Mouse (Mus musculus) activated CD4-positive, CD25-positive, alpha-beta regulatory T cell, adult 4 months (primary cell): Measurements from ENCODE around the gene Rasl12. TPM values are rescaled to one million over a fixed set of nuclear protein-coding genes. Genes with fewer than 3 reads are reported as not detected.

ENCODE experiments used
- ATAC-seq: one replicate; pipeline ENCODE4 v1.8.0; 2017
- polyA plus RNA-seq, 2 experiments: library from polyadenylated mRNA; unstranded; fragments of 100-300 nt; shearing (Covaris generic); gene quantifications; one replicate each; pipeline ENCODE4 v1.2.1; 2017

Gene Rasl12
- polyA plus RNA-seq, 2 experiments from 2014 or later: 0.19 TPM; not detected in 1

DNA sequence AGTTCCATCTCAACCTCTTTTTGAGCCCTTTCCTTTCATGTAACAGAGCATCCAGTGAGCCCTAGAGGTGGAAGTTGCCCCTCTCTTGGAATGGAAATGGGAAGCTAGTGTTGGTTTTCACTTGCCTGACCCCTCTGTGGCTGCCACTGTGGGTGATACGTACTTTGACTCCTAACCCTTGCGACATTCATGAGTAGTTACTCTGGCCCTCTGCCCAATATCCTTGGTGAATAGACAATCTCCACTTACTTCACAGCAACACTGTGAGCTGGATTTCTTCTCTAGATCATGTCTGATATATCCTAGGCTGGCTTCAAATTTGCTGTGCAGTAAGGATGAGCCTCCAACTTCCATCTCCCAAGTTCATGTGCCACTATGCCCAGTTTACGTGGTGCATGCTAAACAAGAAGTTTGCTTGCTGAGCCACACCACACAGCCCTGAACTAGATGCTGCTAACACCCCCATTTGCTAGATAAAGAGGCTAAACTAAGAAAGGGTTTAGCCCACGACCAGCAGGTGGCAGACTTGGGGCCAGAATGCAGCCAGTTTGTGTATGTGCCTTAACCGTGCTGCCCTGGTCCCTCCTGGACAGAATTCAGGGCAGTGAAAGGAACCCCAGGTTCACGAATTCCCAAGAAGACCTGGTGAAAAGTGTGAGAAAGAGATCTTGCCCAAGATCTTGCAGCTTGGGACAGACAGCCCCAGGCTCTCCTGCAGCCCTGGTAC is 5.5 kb upstream of the Rasl12 start:
- ATAC-seq: no peak

- ATAC-seq: no peak
Observed at GRCm38 (mm10) chr9:65393606-65394005, 4.7 kb upstream of the Rasl12 start.

DNA sequence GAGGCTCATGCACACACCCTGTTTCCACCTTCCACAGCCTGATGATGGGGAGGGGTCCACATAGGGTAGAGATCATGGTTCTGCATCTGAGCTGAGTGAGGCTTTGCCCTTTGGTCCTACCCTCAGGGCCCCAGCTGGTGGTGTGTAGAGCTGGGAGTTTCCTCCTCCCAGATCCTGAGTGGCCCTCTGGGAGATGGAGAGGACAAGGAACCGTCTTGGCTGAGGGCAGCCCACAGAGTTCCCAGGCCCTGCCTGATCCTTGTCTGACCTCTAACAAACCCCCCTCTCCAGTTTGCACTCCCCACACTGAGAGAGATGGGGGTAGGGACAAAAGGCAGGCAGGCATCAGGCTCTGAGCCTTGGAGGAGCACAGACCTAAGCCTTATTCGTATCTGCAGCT is 3.9 kb upstream of the Rasl12 start:
- ATAC-seq: no peak

GRCm38 (mm10) chr9:65399934-65400333 is 1.6 kb downstream of the Rasl12 start:
- ATAC-seq: no peak

- no peak for ATAC-seq
Observed at GRCm38 (mm10) chr9:65404331-65405183, 6.3 kb downstream of the Rasl12 start.

GRCm38 (mm10) chr9:65405184-65405449 is 6.8 kb downstream of the Rasl12 start:
- no peak for ATAC-seq

DNA sequence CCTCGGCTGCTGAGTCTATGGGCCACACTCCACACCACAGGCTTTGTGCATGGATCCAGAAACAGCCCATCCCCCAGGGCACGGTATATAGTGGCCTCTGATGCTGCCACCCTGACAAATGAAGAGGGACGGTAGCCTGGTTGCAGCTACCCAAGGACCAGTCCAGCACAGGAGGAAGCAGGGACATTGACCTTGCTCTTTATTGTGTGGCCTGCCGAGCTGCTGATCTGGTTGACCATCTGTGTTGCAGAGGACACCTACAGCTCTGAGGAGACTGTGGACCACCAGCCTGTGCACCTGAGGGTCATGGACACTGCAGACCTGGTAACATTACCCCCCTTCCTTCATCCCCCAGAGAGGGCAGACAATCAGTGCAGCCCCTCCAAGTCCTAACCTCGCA is 9.0 kb downstream of the Rasl12 start:
- no peak for ATAC-seq

DNA sequence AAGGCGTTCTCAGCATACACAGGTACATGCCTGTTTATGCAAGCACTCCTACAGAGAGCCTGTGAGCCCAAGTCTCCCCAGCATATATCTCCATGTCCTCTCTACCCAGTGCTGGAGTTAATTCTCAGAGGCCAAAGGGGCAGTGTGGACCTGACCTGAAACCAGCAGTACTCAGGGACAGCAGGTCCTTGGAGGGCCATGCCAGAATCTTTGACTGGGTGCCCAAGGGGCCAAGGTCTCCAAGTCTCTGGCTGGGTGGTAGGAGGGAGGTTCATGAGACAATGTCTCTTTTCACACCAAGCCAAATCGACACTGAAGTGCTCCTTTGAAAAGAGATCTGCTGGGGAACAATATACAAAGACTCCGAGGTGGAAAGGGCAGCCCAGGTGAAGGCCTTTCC is 9.6 kb downstream of the Rasl12 start:
- no peak for ATAC-seq

- no peak for ATAC-seq
Observed at GRCm38 (mm10) chr9:65408871-65409295, 10.6 kb downstream of the Rasl12 start.

DNA sequence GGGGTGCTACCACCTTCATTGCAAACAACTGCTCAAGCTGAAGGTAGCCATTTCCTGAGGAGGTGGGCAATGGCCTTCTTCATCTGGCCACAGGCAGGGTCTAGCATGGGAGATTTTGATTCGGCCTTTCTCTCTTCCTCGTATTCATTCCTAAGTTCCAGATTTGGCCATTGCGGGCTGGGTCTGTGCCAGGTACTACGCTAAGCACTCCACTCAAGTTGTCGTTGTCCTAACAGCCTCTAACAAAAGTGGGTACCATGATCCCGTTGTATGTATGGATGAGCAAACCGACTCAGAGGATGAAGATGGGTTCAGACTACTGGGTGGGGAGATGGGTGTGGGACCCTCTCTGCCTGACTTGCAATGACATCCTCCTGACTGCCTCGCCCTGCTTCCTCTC is 12.1 kb downstream of the Rasl12 start:
- ATAC-seq: no peak

- no peak for ATAC-seq
Observed at GRCm38 (mm10) chr9:65411326-65411725, 13.0 kb downstream of the Rasl12 start.

DNA sequence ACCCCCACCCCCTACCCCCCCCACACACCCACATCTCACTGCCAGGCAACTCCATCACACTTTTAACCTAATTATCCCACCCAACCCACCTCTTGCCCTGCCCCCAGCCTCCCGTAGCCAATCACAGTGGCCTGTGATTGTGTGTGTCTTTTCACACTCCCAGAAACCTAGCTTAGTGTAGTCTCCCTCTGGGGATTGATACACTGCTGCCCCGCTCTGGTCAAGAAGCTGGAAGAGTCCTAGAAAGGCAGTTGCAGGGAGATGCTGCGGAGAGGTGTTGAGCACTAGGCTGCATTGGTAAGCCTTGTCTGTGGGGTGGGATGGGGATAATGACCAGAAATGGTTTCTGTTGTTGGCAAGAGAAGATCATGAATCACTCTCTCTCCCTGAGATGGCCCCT is 19.4 kb downstream of the Rasl12 start:
- no peak for ATAC-seq

DNA sequence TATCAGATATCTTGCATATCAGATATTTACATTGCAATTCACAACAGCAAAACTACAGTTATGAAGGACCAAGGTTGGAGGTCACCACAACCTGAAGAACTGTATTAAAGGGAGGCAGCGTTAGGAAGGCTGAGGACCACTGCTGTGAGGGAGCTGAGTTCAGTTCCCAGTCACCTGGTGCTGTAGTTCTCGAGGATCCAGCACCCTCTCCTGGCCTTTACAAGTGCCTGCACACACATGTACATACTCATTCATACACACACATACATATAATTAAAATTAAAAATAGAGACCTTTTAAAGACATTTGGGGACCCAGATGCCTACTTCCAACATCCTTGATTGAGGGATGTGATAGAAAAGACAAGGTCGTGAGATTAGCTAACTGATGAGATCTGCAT is 21.3 kb downstream of the Rasl12 start:
- no peak for ATAC-seq

DNA sequence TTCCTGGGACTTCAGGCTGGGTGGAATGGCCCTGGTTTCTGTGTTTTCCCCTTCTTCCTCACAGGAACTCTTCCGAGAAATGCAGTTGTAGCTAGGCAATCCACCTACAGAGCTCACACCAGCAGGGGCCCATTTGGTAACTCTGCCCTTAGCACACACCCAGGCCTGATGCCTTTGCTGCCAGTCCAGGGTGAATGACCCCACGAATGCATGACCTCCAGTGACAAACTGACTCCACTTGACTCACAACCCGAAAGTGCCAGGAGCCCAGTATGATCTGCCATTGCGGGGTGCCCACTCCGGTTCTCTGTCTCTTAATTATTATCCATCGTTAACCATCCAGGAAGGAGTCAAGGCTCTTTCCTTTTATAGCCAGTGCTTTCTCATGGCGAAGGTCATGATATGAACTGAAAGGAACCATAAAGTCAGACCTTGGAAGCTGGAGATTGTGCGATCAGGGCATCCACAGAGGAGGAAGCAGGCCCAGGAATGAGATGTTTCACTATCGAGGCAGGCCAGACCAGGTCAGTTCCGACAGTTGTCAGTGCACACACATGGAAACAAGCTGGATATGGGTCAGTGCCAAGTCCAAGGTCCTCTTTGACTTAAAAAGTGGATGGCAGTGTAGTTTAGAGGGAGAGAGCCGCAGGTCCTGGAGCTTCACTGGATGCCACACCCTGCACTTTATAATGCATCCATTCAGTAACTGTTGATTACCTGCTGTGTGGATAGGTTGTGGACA is 24.6 kb downstream of the Rasl12 start, which contains the start of gene Slc51b:
TSS of gene Slc51b (minus strand) at position 196 of the 742 bp plus-strand sequence.
- ATAC-seq: no peak

DNA sequence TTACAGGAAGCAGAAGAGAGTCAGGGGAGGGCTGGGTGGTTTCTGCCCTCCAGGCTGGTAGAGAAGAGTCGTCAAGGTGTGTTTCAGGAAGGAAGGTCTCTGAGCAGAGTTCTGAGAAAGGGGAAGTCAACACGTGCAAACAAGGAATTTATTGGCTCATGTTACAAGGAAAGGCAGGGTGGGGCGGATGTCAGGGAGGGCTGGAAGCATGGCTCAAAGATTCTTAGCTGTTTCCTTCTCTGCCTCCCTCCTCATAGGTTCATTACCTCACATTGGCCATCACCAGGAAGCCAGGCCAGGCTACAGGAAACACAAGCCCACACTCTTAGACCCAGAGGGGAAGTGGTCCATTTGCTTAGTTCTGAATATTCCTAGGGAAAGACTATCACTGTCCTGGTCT is 26.1 kb downstream of the Rasl12 start:
- ATAC-seq: no peak

- ATAC-seq: no peak
Observed at GRCm38 (mm10) chr9:65427511-65427910, 29.2 kb downstream of the Rasl12 start.

DNA sequence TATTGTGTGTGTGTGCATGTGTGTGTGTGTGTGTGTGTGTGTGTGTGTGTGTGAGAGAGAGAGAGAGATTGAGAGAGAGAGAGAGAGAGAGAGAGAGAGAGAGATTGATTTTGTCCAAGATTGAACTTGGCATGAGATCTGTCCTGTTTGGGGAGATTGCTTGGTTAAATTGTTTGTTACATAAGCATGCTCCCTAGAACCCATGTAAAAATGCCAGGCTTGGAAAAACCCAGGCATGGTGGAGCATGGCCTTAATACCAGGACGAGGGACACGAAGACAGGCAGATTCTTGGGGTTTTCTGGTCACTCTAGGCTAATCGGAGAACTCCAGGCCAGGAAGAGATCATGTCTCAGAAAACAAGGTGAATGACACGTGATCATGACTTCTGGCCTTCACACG is 29.7 kb downstream of the Rasl12 start:
- ATAC-seq: no peak

DNA sequence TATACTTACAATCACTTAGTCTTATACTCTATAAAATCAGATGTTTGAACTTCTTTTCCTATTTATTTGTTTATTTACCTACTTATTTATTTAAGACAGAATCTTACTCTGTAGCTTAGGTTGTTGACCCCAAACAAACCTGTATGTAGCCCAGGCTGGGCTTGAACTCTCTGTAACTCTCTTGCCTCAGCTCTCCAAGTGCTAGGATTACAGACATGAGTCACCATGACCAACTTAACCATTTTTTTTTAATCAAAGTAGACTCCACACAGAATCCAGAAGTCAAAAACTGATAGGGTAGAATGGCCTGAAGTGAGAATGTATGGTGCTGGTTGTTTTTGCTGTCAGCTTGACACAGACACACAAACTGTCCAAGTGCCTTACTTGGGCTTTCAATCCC is 32.1 kb downstream of the Rasl12 start:
- ATAC-seq: no peak

GRCm38 (mm10) chr9:65430921-65431320 is 32.6 kb downstream of the Rasl12 start:
- no peak for ATAC-seq

- no peak for ATAC-seq
Observed at GRCm38 (mm10) chr9:65432236-65432635, 33.9 kb downstream of the Rasl12 start.

- ATAC-seq: no peak
Observed at GRCm38 (mm10) chr9:65434140-65434539, 35.8 kb downstream of the Rasl12 start.

GRCm38 (mm10) chr9:65435211-65435610 is 36.9 kb downstream of the Rasl12 start:
- no peak for ATAC-seq

DNA sequence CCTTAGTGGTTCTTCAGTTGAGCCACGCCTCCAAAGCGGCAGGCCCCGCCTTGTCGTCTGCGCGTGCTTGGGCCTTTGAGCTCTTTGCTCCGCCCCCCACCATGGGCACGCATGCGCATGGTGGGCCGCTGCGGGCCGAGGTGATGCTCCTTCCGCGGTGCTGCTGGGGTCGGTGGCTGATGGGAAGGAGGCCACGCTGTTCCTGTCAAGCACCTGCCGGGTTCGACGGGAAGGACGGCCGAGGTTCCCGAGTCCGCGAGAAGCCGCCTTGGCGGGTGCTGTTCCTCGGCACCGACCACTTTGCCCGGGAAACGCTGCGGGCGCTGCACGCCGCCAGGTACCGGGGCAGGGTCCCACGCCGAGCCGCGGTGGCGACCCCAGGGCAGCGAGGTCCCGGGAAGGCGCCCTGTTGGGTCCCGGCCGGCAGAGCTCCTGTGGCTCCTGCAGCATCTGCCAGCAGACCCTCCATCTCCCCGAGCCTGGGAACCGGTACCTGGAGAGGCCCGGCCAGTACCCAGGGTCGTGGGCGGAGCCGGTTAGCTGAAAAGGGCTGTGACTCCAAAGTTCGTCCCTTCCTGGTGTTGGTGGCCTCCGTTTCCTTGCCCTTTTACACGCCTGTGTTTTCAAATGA is 37.5 kb downstream of the Rasl12 start, which contains the start of gene Mtfmt:
TSS of gene Mtfmt (plus strand) at position 112 of the 631 bp plus-strand sequence.
- ATAC-seq: peak; percentile 93
